28 mouse cellular contexts compared by ENCODE assay signal in genomic region chr17:46838396-46838920, GRCm38 (mm10). TPM values are rescaled to one million over a fixed set of nuclear protein-coding genes. Genes with fewer than 3 reads are reported as not detected.
DNase-seq lines count a peak whose midpoint lies in the region; ATAC-seq lines count a peak whose summit lies in the region.
"Had no signal": no experiment of that assay in that cellular context is flagged by ENCODE, and none has a peak within 500 bp of the region (broad histone marks: within the 10 kb centered on the region; RNA-seq: fewer than 3 reads in every experiment).

No protein-coding gene starts in this region.

- no peak overlapping the region for H3K4me3 ChIP-seq in kidney, embryonic 16.5 days (ENCODE audit: low read length)
- no peak overlapping the region for H3K4me3 ChIP-seq in midbrain, embryonic 11.5 days (ENCODE audit: low read depth, low read length)
- no peak overlapping the region for H3K4me3 ChIP-seq in midbrain, embryonic 10.5 days
- H3K4me3 ChIP-seq: forebrain, embryonic 10.5 days; forebrain, embryonic 15.5 days; hindbrain, embryonic 13.5 days; midbrain, embryonic 13.5 days; neural tube, embryonic 13.5 days had no signal

- no peaks in the 10 kb centered on the region for H3K27me3 ChIP-seq in kidney, embryonic 16.5 days (ENCODE audit: insufficient read depth, low read length)
- no peaks in the 10 kb centered on the region for H3K27me3 ChIP-seq in midbrain, embryonic 11.5 days (ENCODE audit: control insufficient read depth, insufficient read depth, low read length)
- H3K27me3 ChIP-seq in midbrain, embryonic 10.5 days (ENCODE audit: low read depth, poor library complexity, severe bottlenecking): no peaks in the 10 kb centered on the region
- H3K27me3 ChIP-seq: forebrain, embryonic 15.5 days; hindbrain, embryonic 13.5 days; midbrain, embryonic 13.5 days; neural tube, embryonic 13.5 days had no signal

- H3K27ac ChIP-seq in kidney, embryonic 16.5 days (ENCODE audit: low read length): no peak overlapping the region
- no peak overlapping the region for H3K27ac ChIP-seq in midbrain, embryonic 11.5 days (ENCODE audit: low read depth, low read length)
- no peak overlapping the region for H3K27ac ChIP-seq in midbrain, embryonic 10.5 days (replicated peaks)
- H3K27ac ChIP-seq: forebrain, embryonic 10.5 days; forebrain, embryonic 15.5 days; hindbrain, embryonic 13.5 days; midbrain, embryonic 13.5 days; neural tube, embryonic 13.5 days had no signal

- no peaks in the 10 kb centered on the region for H3K9me3 ChIP-seq in kidney, embryonic 16.5 days (ENCODE audit: low read length)
- no peaks in the 10 kb centered on the region for H3K9me3 ChIP-seq in midbrain, embryonic 11.5 days (ENCODE audit: control insufficient read depth, low read length)
- no peaks in the 10 kb centered on the region for H3K9me3 ChIP-seq in midbrain, embryonic 10.5 days (replicated peaks)
- H3K9me3 ChIP-seq: forebrain, embryonic 10.5 days; forebrain, embryonic 15.5 days; hindbrain, embryonic 13.5 days; midbrain, embryonic 13.5 days; neural tube, embryonic 13.5 days had no signal

- no peak overlapping the region for H3K4me2 ChIP-seq in kidney, embryonic 16.5 days (replicated peaks; ENCODE audit: low read depth, low read length)
- H3K4me2 ChIP-seq in midbrain, embryonic 11.5 days: no peak overlapping the region
- H3K4me2 ChIP-seq: forebrain, embryonic 15.5 days; heart, embryonic 11.5 days; hindbrain, embryonic 13.5 days; lung, embryonic 14.5 days; midbrain, embryonic 13.5 days; neural tube, embryonic 13.5 days had no signal

- no peak for DNase-seq in kidney, adult 18-20 months
- peak; percentile 71 for DNase-seq in midbrain, embryonic 11.5 days (ENCODE audit: low spot score, missing footprints)
- DNase-seq in midbrain, embryonic 10.5 days (ENCODE audit: low spot score): no peak
- no peak for DNase-seq in urinary bladder, postnatal 25 days (ENCODE audit: low spot score)
- no peak for DNase-seq in left cerebral cortex, adult 11 months (ENCODE audit: low spot score)
- DNase-seq: adrenal gland, adult 2 months; adrenal gland, postnatal 36 days; cerebellum, adult 8-10 months; cerebellum, postnatal 36 days; gastrocnemius, postnatal 25 days; heart, adult 11 months; heart, postnatal 36 days; layer of hippocampus, adult 9-11 months; lung, embryonic 14.5 days; lung, postnatal 14 days; right cerebral cortex, postnatal 4 days; thymus, postnatal 14 days had no signal

- no peak overlapping the region for H3K9ac ChIP-seq in kidney, embryonic 16.5 days (replicated peaks; ENCODE audit: low read length)
- H3K9ac ChIP-seq in midbrain, embryonic 11.5 days (ENCODE audit: low read length): no peak overlapping the region
- H3K9ac ChIP-seq: forebrain, embryonic 15.5 days; hindbrain, embryonic 13.5 days; lung, embryonic 14.5 days; midbrain, embryonic 13.5 days; neural tube, embryonic 13.5 days had no signal

- ATAC-seq in kidney, embryonic 16.5 days (ENCODE audit: low FRiP score, low TSS enrichment): 0 out of 2 replicates have a peak, but pooled peaks have one; percentile 16
- no peak for ATAC-seq in midbrain, embryonic 11.5 days (ENCODE audit: low FRiP score)
- peak; percentile 58; the same call in 1 of the 2 replicates for ATAC-seq in erythroid progenitor cell, adult 5-6 weeks (replicated peaks; ENCODE audit: low FRiP score, poor library complexity, severe bottlenecking)
- ATAC-seq: activated CD4-positive, CD25-positive, alpha-beta regulatory T cell, adult 4 months; CD4-positive, CD25-positive, alpha-beta regulatory T cell, adult 4 months; forebrain, embryonic 15.5 days; intestine, postnatal 0 days; midbrain, embryonic 13.5 days had no signal

- no peaks in the 10 kb centered on the region for H3K36me3 ChIP-seq in kidney, embryonic 16.5 days (ENCODE audit: insufficient read depth, low read length)
- no peaks in the 10 kb centered on the region for H3K36me3 ChIP-seq in midbrain, embryonic 11.5 days (ENCODE audit: control insufficient read depth, insufficient read depth, low read length)
- H3K36me3 ChIP-seq in midbrain, embryonic 10.5 days: no peaks in the 10 kb centered on the region
- H3K36me3 ChIP-seq: forebrain, embryonic 10.5 days; forebrain, embryonic 15.5 days had no signal

- peaks cover 30% of the 10 kb centered on the region for H3K4me1 ChIP-seq in kidney, embryonic 16.5 days (ENCODE audit: insufficient read depth, low read length)
- H3K4me1 ChIP-seq in midbrain, embryonic 11.5 days (ENCODE audit: control insufficient read depth, insufficient read depth, low read length): no peaks in the 10 kb centered on the region
- H3K4me1 ChIP-seq in midbrain, embryonic 10.5 days: peaks cover 10% of the 10 kb centered on the region; the same call in 1 of the 2 replicates
- H3K4me1 ChIP-seq: forebrain, embryonic 15.5 days; hindbrain, embryonic 13.5 days; midbrain, embryonic 13.5 days had no signal

- 37% methylated on average over 7 of the region's 7 CpGs for WGBS in kidney, embryonic 16.5 days
- 69% methylated on average over 7 of the region's 7 CpGs for WGBS in midbrain, embryonic 11.5 days
- WGBS in midbrain, embryonic 10.5 days: 78% methylated on average over 7 of the region's 7 CpGs

RNA-seq across cellular contexts. Expression of gene Bicral, which starts 19.8 kb away (rescaled TPM):
- 3.2 and 3.6 TPM in 2 replicates for polyA plus RNA-seq in kidney, embryonic 16.5 days (2015; fragmentation: Nextera tagmentation; extraction: Ambion mirVana)
- 5.8 and 6.4 TPM in 2 replicates for polyA plus RNA-seq in midbrain, embryonic 11.5 days (2014; fragmentation: Nextera tagmentation; extraction: Ambion mirVana)
- polyA plus RNA-seq in midbrain, embryonic 10.5 days (2016; fragmentation: Nextera tagmentation; extraction: Ambion mirVana): 3.1 and 4.4 TPM in 2 replicates
- 28.8 and 64.6 TPM in 2 replicates for total RNA-seq in erythroid progenitor cell, adult 5-6 weeks (2015; ENCODE audit: low replicate concordance)
- total RNA-seq in erythroid progenitor cell, adult 5-6 weeks (2017; ENCODE audit: low replicate concordance): 18.7 and 68.4 TPM in 2 replicates

RNA-seq across cellular contexts. Expression of gene Tbcc, which starts 52.0 kb away (rescaled TPM):
- 49.8 and 54.7 TPM in 2 replicates for polyA plus RNA-seq in kidney, embryonic 16.5 days (2015; fragmentation: Nextera tagmentation; extraction: Ambion mirVana)
- polyA plus RNA-seq in midbrain, embryonic 11.5 days (2014; fragmentation: Nextera tagmentation; extraction: Ambion mirVana): 72.7 and 76.2 TPM in 2 replicates
- 55.9 and 57.7 TPM in 2 replicates for polyA plus RNA-seq in midbrain, embryonic 10.5 days (2016; fragmentation: Nextera tagmentation; extraction: Ambion mirVana)
- 3.2 and 7.5 TPM in 2 replicates for total RNA-seq in erythroid progenitor cell, adult 5-6 weeks (2015; ENCODE audit: low replicate concordance)
- total RNA-seq in erythroid progenitor cell, adult 5-6 weeks (2017; ENCODE audit: low replicate concordance): 1.1 and 2.7 TPM in 2 replicates

RNA-seq across cellular contexts. Expression of gene Rpl7l1, which starts 56.0 kb away (rescaled TPM):
- 165 and 173 TPM in 2 replicates for polyA plus RNA-seq in kidney, embryonic 16.5 days (2015; fragmentation: Nextera tagmentation; extraction: Ambion mirVana)
- polyA plus RNA-seq in midbrain, embryonic 11.5 days (2014; fragmentation: Nextera tagmentation; extraction: Ambion mirVana): 170 and 179 TPM in 2 replicates
- polyA plus RNA-seq in midbrain, embryonic 10.5 days (2016; fragmentation: Nextera tagmentation; extraction: Ambion mirVana): 197 and 219 TPM in 2 replicates
- 29.9 and 35.6 TPM in 2 replicates for total RNA-seq in erythroid progenitor cell, adult 5-6 weeks (2015; ENCODE audit: low replicate concordance)
- total RNA-seq in erythroid progenitor cell, adult 5-6 weeks (2017; ENCODE audit: low replicate concordance): 25.2 and 69.6 TPM in 2 replicates
